Mouse (Mus musculus): ENCODE measurements around the gene Zfp961.

- no peak for TF ChIP-seq ZNF384 (IDR thresholded peaks at IDR 0.05; ENCODE audit: low read depth, low read length)
- no peak for TF ChIP-seq ZC3H11A (IDR thresholded peaks at IDR 0.05; ENCODE audit: borderline replicate concordance, low read depth, low read length)
Observed at GRCm38 (mm10) chr8:72009473-72009872, 58.6 kb downstream of the Zfp961 start, which contains the start of gene Cyp4f18.
